Mouse (Mus musculus): Measurements from ENCODE around the gene Olfr311. TPM values are rescaled to one million over a fixed set of nuclear protein-coding genes. Genes with fewer than 3 reads are reported as not detected.
"Not testable (repeated sequence)": the region's sequence is repeated elsewhere in the genome, so short reads cannot be mapped to it uniquely, and the experiment has no call there.

Gene Olfr311
- total RNA-seq (2021) = not detected
- long read RNA-seq, experiment 1 = 0 reads
- long read RNA-seq, experiment 2 = 0 reads

DNA sequence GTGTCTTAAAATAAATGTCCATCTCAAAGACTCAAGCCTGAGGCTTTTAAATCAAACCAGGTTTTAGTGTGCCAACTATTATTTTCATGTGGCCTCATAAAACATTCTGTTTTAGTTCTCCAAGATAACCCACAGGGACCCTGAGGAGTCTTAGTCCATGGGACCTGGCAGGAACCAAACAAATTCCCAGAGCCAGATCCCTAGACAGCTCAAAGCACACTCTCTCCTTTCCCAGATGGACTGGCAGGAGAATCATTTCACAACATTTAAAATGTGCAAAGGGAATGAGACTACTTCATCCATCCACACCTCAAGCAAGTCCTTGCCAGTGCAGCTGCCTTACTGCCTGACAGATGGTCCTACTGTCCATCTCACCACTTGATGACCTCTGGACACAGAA is at the start of gene Olfr311:
Gene Olfr311, plus strand, starts transcription at position 301 of the 400 bp plus-strand sequence.
- DNase-seq (ENCODE audit: low spot score in 2 of 2) = not testable (repeated sequence)

DNA sequence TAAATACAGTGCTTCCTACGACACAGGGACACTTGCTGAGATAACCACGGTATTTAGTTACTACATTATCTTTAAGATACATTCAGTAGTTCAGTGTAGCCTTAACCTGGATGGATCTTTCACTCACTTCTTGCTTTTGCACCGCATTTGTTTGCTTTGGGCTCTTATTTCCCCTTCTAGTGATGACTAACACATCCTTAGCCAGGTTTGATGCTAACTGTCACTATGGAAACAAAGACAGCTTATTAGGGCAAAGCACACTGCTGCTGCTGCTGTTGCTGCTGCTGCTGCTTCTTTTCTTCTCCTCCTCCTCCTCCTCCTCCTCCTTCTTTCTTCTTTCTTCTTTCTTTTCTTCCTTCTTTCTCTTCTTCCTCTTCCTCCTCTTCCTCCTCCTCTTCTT is 49.5 kb upstream of the Olfr311 start:
- DNase-seq (ENCODE audit: low spot score in 2 of 2) = no peak

DNA sequence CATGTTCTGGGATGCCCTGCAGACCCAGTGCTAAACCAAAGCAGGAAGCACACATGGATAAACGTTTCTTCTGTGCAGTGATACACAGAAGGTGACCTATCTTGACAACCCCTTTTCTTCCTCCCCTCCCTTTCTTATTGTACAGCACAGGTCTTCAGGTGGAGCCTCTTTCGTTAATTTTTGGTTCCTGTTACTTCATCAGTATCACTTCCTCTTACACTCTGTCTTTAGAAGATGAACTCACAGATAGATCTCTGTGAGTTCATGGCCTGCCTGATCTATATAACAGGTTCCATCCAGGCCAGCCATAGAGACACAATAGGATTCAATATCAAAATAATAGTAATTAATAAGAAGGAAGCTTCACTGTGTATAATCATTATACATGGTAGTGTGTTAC is 49.0 kb upstream of the Olfr311 start:
- no peak for DNase-seq (ENCODE audit: low spot score in 2 of 2)

DNA sequence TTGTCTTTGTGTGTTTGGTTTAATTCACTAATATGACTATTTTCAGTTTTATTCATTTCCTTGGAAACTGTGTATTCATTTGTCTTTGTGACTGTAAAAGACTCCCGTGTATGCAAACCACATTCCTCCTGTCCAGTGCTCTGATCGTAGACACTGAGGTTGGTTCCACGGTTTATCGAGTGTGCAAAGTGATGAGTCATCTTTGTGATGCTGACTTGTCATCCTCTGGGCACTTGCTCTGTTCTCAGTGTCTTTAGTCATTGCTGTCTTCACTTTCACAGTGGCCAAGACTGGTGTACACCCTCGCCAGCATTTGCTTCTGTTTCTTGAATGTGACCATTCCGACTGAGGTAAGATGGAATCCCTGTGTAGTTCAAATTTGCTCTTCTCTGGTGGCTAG is 48.4 kb upstream of the Olfr311 start:
- DNase-seq (ENCODE audit: low spot score in 2 of 2) = no peak

GRCm38 (mm10) chr11:58795856-58796255 is 43.2 kb upstream of the Olfr311 start:
- DNase-seq (ENCODE audit: low spot score in 2 of 2) = no peak

DNA sequence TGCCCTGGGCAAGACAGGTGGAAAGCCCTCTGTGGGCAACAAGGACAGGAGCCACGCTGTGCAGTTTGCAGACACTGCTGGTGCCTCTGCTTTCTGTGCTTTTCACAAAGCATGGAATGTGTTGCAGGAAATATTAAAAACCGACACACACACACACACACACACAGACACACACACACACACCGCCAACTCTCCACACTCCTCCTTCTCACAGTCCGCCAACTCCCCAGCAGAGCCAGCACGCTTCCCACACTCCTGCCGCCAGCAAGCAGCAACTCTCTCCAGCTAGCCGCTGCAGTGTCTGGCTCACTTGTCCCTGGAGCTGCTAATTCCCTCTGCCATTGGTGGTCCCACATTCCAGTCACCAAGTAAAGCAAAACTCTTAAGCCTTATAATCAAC is 42.2 kb upstream of the Olfr311 start:
- DNase-seq (ENCODE audit: low spot score in 2 of 2) = peak; percentile 69 to 78

- no peak for DNase-seq (ENCODE audit: low spot score in 2 of 2)
These were observed 39.3 kb upstream of the Olfr311 start for GRCm38 (mm10) chr11:58799747-58800146.

GRCm38 (mm10) chr11:58801558-58802228 is 37.4 kb upstream of the Olfr311 start, which contains the start of gene Fam183b:
Gene Fam183b, minus strand, starts transcription at chr11:58801960.
- DNase-seq (ENCODE audit: low spot score in 2 of 2) = peak; percentile 53 to 63

DNA sequence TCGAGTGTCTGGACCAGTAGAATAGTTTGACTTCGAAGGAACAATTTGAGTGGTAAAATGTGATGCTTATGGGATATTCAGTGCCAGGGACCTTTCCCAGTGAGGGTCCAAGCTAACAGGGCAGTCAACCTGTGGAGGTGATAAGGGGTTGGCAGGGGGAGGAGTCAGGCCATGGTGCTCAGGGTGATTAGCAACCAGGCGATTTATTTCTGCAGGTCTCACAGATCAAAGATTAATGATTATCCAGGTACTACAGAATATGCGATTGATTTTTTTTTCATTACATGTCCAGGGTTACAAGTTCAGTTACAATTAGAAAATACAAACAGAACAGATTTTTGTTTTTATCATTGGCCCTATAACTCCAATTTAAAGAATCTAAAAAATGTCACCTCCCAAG is 35.2 kb upstream of the Olfr311 start:
- no peak for DNase-seq (ENCODE audit: low spot score in 2 of 2)

GRCm38 (mm10) chr11:58804393-58804792 is 34.7 kb upstream of the Olfr311 start:
- no peak for DNase-seq (ENCODE audit: low spot score in 2 of 2)

- no peak for DNase-seq (ENCODE audit: low spot score in 2 of 2)
These were observed 27.1 kb upstream of the Olfr311 start for GRCm38 (mm10) chr11:58812001-58812400.

DNA sequence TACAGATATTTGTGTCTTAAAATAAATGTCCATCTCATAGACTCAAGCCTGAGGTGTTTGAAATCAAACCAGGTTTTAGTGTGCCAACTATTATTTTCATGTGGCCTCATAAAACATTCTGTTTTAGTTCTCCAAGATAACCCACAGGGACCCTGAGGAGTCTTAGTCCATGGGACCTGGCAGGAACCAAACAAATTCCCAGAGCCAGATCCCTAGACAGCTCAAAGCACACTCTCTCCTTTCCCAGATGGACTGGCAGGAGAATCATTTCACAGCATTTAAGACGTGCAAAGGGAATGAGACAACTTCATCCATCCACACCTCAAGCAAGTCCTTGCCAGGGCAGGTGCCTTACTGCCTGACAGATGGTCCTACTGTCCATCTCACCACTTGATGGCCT is 24.4 kb upstream of the Olfr311 start, which contains the start of gene Olfr313:
Gene Olfr313, plus strand, starts transcription at position 301 of the 400 bp plus-strand sequence.
- DNase-seq (ENCODE audit: low spot score in 2 of 2) = not testable (repeated sequence)

GRCm38 (mm10) chr11:58815676-58816075 is 23.4 kb upstream of the Olfr311 start:
- DNase-seq (ENCODE audit: low spot score in 2 of 2) = no peak

DNA sequence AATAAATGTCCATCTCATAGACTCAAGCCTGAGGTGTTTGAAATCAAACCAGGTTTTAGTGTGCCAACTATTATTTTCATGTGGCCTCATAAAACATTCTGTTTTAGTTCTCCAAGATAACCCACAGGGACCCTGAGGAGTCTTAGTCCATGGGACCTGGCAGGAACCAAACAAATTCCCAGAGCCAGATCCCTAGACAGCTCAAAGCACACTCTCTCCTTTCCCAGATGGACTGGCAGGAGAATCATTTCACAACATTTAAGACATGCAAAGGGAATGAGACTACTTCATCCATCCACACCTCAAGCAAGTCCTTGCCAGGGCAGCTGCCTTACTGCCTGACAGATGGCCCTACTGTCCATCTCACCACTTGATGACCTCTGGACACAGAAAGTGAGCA is 10.1 kb upstream of the Olfr311 start, which contains the start of gene Olfr312:
Gene Olfr312, plus strand, starts transcription at position 301 of the 400 bp plus-strand sequence.
- not testable (repeated sequence) for DNase-seq (ENCODE audit: low spot score in 2 of 2)

DNA sequence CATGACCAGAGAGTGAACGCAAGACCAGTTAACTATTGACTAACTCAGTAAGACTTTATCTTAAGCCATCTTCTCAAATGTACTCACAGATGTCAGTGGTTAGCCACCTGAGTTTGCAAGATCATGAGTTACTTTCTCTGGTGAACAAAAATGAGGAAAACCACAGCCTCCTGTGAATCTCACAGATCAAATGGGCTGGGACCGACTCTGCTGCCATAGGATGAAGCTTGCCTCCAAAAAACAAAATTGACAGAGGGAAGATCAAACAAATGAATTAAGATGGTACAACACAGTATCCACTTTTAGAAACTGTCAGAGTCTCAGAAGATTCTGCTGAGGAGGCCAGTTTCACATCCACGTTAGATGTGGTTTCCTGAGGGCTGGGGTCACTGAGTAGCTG is 9.3 kb upstream of the Olfr311 start:
- DNase-seq (ENCODE audit: low spot score in 2 of 2) = no peak

- not testable (repeated sequence) for DNase-seq (ENCODE audit: low spot score in 2 of 2)
These were observed 6.5 kb upstream of the Olfr311 start for GRCm38 (mm10) chr11:58832541-58832940.

DNA sequence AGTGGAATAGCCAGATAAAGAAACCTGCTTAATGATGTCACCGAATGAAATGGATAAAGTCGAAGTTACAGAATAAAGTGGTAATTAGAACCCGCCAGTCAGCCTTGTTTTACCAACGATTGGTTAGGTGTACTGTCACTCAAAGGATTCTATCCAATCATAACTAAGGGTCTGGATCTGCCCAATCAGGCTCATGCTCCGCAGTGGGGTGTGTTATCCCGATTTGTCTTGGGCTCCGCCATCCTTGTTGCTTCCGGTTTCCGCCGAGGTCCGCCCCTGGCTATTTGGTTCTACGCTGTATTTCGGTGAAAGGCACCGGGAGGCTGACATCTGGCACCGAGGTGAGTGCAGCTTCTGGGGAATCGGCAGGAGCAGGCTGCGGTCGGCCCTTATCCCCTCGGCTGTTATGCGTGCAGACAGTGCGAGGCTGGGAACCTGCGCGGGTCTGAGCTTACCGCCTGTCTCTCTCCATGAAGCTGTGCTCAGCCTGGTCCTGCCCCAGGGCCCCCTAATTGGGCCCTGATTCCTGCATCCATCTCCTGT is 7.9 kb downstream of the Olfr311 start, which contains the start of gene Gm12258:
Gene Gm12258, plus strand, starts transcription at position 240 of the 543 bp plus-strand sequence.
- DNase-seq (ENCODE audit: low spot score in 2 of 2) = peak; percentile 82 to 99

- no peak for DNase-seq (ENCODE audit: low spot score in 2 of 2)
These were observed 8.6 kb downstream of the Olfr311 start for GRCm38 (mm10) chr11:58847636-58848035.

DNA sequence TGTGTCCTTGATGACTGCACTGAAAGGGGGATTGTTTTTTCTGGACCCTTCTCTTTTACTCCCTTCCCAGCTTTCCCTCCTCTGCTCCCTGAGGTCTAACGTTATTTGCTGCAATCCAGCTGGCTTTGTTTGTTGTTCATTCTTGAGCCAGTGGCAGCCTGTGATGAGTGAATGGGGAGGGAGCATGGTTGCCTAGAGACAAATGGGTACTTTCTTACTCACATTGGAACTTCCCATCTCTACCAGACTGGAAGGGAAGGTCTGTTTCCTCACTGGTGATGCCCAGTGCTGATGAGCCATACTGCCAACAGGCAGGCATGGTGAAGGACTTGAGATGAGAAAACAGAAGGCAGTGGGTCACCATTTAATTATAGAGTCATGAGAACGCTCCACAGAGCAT is 10.7 kb downstream of the Olfr311 start:
- no peak for DNase-seq (ENCODE audit: low spot score in 2 of 2)

DNA sequence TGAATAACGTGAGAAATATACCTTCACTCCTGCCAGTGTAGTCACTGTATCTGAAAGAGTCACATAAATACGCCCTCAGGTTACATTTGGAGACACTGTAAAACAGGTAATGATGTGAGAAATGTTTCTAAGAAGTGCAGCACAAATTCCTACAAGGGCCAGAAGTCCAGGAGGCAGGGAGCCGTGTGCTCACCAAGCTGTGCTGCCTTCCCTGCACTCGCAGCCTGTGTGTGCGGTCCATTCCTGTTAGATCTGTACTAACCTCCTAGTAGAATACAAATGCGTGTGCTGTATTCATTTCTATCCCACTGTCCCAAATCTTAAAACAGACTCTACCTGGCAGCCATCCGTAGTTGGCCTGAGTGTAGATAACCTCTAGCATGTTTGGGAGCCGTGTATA is 21.7 kb downstream of the Olfr311 start:
- no peak for DNase-seq (ENCODE audit: low spot score in 2 of 2)

GRCm38 (mm10) chr11:58867039-58867953 is 28.2 kb downstream of the Olfr311 start, which contains the start of gene 2810021J22Rik:
Gene 2810021J22Rik, plus strand, starts transcription at chr11:58867216.
- peak; percentile 77 to 86 for DNase-seq (ENCODE audit: low spot score in 2 of 2)

All from layer of hippocampus, postnatal 14 days (tissue).